Mouse (Mus musculus) lung, postnatal 25 days (tissue): ENCODE measurements at regions not wholly inside any gene's neighbourhood (a gene's known extent, or its start where the extent isn't known, plus 50 kb on each side); places are given as distances from the start of the nearest gene placed in this dataset.
A peak's percentile ranks its signal among the peaks of the same experiment; 100 is the strongest.

ENCODE experiments used
- DNase-seq: peaks from one replicate; pipeline ENCODE4 v3.0.0; 2022; ENCODE audit warnings: low spot score

DNA sequence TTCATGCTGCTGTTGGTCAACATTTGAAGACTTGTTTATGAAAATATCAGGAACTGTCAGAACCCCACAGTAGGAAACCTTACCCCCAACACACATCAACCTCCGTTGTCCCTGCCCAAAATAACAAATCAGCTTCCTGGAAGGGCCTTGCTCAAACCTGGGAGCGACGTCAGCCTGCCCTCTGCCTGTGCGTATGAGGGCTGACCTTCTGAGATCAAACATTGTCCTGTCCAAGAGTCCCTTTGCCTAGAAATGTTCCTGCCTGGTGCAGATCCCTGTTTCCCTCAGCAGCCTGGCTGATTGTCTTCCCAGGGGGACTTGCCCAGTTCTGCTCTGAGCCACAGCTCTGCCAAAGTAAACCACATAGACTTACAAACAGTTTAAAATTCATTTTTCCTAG, 307.1 kb downstream of the Gadd45g start:
- no peak for DNase-seq

DNA sequence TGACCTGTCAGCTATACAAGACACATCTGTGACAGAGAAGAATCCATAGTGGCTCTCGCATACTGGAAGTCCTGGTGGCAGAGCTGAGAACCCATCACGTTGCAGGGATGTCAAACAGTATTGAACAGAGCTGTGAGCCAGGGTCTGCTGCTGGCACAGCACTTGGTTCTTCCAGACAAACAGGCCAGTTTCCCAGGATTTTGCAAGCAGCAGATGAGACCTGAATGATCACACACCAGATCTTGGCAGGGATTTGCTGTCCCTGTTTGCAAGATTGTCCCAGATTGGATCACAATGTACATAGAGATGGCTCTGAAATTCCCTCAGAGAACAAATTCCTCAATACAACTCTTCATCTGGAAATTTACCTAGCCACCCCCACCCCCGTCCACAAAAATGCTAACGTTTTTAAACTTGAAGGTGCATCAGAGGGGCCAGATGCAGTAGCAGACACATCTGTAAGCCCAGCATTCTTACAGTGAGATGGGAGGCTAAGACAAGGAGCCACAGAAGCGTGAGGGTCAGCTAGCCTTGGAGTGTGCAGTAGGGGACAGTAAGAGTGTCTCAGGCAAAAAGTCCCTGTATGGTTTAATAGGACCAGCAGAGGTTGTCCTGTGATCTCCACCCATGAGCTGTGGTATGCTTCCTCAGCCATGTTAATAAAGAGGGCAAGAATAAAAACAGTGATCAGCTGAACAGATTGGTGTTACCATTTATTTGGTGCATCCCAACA, 307.8 kb downstream of the Gadd45g start:
- no peak for DNase-seq

DNA sequence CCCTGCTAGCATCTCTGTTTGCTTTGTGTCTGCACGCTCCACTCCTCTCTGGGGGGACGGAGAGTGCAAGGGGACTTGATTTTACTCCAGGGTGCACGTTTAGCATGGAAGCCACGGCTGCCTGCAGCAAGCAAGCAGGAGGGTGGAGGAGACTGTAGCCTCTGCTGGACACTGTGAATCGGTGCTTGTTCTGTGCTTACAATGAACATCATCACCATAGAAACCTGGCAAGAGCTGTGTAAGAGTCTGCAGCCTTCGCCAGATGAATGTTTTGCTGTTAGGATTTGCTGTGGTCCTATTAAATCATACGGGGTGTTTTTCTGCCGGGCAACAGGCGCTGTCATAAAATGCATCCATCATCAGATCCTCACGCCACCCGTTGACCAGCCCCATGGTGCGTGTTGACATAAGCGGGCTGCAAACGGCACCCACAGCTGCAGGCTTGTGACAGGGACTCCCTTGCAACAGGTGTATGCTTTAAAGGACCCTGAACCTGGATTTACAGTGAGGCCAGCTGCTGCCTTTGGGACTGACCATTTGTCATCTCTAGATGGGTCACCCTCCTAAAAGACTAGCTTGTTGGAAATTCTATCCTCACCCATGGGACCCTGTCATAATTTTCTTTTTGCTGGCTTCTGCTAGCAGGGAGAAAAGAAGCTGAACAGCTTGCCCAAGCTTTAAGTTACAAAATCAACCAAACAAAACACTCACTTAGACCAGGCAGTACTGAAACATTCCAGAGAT, 308.5 kb downstream of the Gadd45g start:
- DNase-seq = peak; percentile 29

DNA sequence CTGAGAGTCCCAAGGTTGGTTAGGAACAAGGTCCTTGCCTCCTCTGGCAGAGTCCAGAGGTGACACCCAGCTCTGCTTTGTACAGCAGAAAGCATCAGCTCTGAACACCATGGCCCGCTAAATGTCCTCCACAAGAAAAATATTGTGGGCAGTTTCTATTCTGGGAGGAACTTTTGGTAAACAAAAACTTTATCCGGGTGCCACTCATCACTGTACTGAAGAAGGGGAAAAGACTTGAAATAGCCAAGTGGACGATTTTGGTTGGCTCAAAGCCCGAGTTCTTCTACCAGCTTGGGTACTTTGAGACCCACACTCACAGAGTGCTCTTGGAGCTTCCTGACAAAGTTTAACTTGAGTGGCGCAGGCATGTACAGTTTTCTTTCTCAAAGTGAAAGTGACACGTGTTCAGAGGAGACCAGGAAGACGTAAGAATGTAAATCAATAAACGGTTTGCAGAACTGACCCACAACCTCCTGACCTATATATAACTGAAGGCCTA, 309.2 kb downstream of the Gadd45g start:
- DNase-seq = peak; percentile 16

DNA sequence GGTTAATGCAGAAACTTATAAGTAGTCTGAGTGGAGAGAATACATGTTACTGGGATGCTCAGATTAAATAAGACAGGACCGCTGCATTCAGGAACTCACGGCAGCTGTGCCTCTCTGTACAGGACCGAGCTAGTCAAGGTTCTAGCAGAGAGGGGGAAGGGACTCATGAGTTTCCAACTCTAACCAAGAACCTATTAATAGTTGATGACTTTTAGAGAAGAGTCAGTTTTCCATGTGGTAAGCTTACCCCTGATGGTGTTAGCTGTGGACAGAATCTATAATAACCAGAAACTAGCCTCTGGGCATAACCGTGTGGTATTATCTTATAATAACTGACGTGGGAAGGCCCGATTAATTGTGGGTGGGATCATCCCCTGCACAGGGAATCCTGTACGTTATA, 316.2 kb downstream of the Gadd45g start:
- no peak for DNase-seq

DNA sequence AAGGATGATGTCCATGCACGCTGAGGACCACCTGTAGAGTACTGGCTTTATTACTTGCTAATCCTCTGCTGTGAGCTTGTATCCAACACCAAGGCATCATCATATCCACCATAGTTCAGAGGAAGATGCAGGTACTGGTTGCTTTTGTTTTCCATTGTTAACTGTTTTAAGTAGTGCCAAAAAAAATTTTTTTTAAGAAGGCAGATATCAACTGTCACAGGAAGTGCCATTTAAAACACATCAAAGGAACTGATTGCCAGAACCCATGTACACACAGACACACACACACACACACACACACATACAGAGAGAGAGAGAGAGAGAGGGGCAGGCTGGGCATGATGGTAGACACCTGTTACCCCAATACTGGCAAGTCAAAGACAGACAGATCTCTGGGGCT, 319.1 kb downstream of the Gadd45g start:
- DNase-seq = no peak

DNA sequence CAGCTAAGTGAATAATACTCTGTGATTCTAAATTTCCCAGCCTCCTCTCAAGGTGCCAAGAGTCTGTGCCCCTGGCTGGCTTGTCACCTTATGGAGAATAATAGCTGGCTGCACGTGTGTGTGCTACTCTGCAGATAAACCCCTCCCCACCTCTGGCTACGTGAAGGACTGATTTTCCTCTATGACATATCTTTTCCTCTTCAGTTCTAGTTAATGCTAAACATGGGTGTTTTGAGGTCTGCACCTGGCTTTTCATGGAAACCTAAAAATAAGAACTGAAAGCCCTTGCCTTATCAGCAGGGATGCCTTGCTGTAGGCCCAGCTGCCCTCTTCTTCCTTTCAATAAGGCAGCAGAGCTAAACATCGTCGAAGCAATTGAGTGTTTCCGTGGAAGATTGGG, 321.5 kb downstream of the Gadd45g start:
- DNase-seq = no peak

DNA sequence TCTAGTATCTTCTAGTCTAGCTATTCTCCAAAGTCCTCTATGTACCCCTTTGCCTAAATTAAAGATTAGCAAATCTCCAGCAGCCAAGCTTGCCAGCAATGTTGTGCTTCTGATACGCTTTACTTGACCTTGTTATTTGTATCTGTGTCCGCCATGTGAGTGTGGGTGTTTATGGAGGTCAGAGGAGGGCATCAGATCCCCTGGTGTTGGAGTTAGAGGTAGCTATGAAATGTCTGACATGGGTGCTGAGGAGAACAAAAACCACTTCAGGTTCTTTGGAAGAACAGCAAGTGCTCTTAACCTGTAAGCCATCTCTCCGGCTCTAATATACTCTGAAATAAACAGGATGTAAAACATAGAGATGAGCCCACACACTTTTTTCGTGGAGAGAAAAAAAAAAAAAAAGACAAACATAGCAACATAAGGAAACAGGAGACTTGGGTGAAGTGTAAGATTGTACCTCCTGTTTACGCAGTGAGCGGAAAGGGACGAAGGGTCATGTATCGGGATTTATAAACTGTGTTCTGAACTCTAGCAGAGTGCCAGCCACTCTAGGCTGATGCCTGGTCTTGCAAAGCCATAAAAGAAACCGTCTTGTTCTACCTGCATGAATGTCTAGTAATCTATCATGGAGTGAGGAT, 326.3 kb downstream of the Gadd45g start:
- peak; percentile 40 for DNase-seq

DNA sequence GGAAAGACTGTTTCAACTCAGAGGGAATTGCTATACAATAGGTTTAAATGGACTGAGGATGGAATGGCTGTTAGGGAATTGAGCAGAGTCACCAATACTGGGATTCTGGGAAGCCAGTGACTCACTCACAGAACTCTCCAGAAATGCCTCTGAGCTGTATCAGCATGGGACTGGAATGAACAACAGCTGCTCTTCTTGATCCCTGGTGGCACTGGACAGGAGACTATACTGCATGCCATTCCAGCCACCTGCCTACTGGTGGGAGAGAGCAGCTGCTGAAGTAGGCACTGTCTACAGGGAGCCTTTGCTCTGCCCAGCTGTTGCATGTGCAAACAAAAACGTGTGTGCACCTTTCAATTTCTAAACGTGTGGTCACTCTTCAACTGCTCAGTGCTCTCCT, 329.2 kb downstream of the Gadd45g start:
- DNase-seq = no peak

DNA sequence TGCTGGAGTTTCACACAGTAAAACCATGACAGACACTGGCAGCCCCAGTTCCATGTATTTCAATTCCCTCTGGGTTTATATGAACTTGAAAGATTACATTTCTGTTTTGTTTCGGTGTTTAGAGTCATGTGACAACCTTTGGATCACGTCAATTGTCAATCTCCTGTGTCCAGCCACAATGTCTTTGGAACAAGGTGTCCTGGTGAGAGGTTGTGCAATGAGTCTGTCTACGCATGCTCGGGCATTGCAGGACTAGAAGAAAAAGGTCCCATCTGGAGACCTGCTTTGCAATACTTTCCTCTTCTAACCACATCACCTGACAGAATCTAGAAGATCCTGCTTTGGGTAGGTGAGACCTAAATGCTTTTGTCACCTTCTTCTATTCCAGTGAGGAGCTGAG, 333.5 kb downstream of the Gadd45g start:
- no peak for DNase-seq

DNA sequence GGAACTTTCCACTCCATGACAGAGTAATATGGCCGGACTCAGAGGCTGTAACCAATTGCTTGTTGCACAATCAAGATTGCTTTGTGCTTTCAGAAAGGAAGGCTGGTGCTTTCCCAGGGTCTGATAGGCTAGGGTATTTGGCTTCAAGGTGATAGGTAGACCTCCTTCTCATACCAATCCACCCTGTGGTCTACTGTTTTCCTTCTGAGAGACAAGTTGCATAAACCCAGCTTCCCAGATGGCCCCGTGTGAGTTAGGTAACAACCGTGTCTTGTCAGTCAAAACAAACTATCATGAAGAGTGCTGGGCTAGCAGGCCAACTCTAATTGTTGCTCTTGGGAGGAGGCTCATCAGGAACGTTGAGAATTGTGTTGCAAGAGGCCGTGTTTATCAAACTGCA, 337.2 kb downstream of the Gadd45g start:
- DNase-seq = no peak

DNA sequence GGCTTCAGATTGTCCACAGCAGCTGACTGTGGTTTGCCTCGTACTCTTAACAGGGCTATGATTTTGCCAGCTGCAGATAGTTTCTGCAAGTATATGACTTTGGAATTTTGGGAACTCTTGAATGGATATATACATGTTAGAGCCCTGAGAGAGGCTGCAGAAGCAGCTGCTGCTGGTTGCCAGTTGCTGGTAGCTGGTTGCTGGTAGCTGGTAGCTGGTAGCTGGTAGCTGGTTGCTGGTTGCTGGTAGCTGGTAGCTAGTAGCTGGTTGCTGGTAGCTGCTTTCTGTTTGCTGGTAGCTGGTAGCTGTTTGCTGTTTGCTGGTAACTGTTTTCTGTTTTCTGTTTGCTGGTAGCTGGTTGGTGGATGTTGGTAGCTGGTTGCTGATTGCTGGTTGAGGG, 339.1 kb downstream of the Gadd45g start:
- DNase-seq = no peak

DNA sequence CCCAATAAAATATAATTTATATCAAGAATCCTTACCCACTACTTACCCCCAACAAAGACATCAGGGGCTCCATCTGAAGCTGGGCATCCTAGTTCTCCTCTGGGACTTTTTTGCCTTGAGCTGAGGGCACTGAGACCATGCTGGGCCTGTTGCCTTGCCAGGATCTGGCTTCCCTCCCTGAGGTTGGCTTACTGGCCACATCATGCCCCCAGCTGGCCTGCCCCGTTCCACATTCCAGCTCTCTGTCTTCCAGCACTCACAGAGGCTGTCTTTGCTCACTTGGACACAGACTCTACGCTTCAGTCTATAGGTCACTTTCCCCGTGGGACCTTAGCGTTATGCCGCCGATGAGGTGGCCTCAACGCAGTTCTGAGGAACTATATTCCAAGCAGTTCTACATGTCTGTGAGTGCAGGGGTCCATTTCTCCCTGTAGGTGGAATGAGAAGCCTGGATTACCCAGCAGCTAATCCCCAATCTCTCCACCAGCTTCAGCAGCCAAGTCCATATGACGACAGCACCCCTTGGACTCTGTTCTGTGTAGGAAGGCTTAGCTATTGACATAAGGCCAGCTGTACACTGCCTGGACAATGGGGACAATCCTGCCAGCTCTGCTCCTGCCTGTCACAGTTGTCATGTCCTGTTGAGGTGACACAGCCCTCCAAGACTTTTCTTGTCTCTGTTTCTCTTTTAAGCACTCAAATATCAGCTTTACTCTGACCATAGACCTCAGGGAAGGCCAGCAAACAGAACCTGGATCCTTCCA, 341.5 kb downstream of the Gadd45g start:
- DNase-seq = no peak

DNA sequence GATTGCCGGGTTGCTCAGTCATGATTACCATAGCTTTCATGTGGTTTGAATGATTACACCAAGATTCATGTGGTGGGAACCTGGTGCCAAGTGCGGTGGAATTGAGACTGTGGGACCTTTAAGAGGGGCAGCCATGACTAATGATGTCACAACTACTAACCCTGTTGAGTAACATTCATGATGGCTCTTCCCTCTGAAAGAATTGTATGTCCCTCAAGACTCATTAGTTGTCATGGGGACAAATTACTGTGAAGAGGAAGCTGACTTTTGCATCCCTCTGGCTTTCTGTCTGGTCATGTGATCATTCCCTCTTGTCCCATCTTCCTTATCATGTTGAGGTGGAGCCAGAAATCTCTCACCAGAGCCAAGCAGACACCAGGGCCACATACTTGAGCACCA, 342.1 kb downstream of the Gadd45g start:
- peak; percentile 12 for DNase-seq

DNA sequence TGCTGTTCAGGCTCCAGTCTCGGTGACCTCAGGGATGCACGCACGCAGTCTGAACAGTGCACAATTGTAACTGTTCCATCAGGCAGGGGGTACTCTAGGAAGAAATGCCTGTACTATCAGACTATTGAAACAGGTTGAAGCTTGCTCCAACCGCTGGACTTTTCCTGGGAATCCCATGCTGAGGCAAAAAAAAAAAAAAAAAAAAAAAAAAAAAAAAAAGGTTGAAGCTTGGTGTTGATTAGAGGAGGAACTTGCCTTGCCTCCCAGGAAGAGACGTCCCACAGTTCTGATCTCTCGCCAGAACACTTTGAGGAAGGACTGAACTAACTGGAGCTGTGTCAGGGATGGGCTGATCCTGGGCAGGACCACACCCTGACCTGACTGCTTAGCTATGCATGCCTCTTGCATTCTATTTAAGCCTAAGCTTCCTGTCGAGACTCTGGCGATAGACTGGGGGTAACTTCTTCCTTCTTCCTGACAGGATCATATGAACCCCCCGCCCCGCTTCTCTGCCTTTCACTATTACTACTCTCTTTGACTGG, 341.6 kb downstream of the Diras2 start:
- no peak for DNase-seq

DNA sequence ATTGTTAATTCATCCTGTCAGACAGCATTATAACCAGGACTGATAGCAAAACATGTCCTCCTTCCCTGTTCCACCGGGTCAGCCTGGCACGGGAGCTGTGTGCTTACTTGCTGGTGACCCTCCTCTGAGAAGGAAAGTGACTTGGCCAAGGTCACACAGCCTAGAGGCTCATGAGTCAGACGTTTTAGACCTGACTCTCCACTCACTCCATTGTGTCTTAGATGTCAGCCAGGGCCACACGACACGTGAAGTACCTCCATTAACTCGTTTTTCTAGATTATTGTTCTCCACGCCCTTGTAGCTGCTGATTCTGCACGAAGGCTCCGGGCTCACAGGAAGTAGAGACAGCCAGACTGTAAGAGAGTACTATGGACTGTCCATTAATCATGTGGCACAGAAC, 340.8 kb downstream of the Diras2 start:
- DNase-seq = no peak

DNA sequence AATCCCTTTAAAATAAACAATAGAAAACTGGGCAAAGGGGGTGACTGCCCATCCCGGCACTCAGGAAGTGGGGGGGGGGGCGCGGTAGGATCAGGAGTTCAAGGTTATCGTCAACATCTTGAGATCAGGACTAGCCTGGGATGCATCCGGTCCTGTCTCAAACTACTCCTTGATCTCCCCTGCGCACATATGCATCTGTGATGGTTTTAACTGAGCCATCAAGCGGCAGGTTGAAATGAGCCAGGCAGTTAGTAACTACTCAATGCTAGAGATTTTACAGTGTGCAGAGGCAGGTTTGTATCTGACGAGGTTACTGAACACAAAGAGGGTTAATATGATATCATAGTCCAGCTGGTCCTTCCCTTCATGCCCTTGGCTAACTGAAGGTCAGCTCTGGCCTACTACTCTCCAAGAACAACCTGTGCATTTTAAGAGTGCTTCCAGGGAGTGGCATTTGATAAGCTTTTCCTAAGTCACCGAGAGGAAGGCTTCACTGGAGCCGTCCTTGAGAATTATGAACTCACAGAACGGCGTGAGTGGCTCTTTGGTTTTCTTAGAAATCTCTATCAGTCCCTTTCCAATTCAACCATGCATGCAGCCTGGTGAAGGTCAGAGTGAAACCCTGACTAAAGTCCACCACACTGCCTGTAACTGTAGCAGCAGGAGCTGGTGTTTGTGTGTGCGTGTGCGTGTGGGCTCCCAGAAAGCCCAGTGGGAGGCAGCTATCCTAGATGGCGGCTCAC, 340.1 kb downstream of the Diras2 start:
- no peak for DNase-seq

DNA sequence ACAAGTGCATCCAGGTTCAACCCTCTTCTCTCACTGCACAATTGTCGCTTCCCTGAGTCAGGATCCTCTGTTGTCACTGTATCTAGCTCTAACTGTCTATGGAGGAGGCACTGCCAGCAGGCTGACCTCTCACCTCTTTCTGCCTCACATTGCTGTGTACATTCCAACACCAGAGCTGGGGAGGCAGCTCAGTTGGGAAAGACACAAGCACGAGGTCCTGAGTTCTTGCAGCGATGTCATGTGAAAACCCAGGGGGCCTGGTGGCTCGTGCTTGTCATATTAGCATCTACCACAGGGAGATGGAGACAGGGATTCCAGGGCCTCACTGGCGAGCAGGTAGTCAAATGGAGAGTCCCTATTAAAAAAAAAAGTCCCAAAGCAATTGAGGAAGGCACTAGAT, 334.2 kb downstream of the Diras2 start:
- peak; percentile 16 for DNase-seq

DNA sequence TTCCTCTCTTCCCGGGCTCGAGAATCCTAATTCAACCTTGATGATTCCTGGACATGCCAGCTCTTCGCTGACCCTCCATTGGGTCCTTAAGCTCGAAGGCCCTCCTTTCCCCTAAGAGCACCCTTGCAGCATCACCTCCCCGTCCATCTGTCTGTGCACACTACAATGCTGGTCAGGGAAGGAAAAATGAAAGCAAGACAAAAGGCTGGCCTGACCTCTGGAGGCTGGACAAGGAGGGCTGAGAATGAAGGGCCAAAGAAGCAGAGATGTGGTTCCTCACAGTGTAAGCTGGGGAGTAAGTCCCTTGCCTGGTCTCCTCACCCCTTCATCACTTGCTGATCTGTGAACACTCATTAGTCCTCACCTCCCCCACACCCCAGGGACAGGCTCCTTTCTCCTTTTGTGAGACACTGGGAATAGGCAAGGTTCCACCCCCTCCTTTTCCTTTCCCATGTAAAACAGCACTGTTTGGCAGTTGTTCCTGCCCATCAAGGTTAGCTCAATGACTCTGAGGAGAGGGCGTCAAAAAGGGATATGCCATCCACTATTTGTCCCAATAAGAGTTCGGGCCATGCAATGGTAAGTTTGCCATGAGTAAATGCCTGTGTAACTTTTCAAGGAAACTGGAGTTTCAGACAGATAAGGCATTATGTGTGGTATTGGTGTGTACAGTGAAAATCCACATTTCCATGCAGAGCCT, 332.3 kb downstream of the Diras2 start:
- DNase-seq = no peak

DNA sequence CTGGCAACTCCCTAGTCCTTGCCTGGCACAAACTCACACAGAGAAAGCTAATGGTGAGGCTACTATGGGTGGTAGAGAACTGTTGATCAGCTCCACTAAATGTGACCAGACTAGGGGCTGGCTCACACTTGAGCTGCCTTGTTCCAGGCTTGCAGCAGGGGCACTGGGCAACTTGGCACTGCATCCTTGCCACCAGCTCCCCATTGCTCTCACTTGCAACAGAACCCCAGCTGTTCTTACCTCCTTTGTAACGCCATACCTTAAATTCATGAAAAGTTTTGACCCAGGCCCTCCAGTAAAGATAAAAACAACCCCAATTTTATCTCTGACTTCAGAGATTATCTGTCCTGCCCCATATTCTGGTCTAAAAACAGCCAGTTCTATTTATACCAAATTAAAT, 328.7 kb downstream of the Diras2 start:
- DNase-seq = no peak

DNA sequence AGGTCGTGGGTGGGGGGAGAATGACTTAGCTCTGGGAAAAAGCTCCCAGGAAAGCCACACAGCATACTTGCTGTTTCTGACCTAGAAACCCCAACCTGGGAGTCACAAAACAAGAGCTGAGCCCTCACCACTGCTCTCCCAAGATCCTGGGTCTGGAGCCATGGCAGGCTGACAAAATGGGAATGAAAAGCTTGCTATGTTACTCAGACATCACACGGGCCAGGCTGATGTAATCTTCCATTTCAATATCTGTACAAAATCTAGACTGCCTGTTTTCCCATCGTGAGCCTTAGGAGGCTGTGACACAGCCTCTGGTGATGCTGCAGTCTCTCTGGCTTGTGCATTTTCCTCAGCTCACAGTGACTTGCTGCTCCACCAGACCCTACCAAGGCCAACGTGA, 325.1 kb downstream of the Diras2 start:
- no peak for DNase-seq
